Mouse (Mus musculus): ENCODE measurements around the gene Usf3.

The Usf3 gene

DNA sequence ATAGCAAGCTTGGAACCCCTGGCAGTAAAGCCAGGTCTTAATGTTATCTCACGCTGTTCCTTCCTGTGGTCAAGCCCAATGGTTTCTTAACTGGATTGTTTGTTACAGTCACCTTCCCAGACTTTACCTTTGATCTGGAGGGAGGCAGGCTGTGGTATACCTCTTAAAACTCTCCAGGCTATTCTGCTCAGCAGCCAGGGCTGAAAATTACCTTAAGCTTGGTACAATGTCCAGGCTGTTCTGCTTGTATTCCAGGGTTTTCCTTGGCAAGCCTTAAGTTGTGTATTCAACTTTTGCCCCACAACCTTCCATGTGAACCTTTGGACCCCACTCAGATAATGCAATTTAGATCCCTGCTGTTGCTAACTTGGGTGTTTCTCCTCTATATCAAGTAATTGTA is 2.0 kb downstream of the Usf3 start:
- no peak for DNase-seq

DNA sequence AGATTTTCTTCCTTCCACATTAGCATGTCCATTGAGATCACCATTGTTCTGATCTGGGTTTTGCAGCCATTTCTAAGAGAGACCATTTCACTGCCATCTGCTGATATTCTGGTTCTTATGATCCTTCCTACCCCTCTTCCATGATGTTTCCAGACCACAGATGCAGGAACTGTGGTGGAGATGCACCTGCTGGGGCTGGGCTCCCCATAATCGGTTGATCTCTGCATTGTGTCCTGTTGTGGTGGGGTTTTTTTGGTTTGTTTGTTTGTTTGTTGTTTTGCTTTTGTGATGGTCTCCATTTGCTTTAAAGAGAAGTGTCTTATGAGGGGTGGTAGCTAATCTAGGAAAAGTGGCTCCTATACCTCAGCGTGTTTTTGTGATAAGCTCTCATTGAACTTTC is 3.5 kb downstream of the Usf3 start:
- DNase-seq = no peak

DNA sequence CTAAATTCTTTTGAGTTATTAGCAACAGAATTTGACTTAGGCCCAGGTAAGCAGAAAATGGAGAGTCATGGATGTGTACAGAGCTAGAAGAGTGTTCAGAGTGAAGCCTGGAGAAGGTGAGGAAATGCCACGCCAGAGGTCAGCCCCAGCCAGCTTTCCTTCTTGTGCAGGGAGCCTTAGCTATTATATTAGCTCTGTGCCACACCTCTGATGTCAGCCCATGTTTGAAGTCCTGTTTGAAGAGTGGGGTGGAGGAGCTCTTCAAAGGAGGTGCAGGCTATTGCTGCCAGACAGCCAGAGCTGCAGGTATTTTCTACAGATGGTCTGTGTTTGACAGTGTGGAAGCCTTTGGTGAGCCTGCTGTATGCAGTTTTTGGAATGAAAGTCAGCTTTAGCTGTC is 5.5 kb downstream of the Usf3 start:
- peak; percentile 33 for DNase-seq

DNA sequence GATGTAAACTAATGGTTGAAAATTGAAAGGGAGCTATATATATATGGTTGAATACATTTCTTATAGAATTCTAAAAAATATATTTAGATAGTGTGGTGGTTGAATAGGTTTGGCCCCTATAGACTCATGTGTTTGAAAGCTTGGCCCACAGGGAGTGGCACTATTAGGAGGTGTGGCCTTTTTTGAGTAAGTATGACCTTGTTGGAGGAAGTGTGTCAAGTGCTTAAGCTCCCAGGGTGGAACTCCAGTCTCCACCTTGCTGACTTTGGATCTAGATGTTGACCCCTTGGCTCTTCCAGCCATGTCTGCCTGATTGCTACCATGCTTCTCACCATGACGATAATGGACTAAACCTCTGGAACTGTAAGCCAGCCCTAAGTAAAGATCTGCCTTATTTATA is 9.6 kb downstream of the Usf3 start:
- no peak for DNase-seq

DNA sequence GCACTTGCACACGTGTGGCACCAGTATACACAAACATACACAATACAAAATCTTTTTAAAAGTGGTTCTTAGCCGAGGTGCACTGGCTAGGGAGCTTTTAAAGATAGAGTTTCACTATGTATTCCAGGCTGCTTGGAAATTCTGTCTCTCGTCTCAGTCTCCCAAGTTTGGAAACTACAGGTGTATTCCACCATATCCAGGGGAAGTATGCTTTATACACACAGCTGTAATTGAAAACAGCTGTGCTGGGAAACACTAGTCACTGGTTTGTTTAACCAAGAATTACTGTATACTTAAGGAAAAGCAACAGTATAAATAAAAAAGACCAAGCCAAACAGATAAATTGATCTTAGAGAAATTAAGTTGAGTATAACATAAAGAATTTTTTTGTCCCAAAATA is 11.7 kb downstream of the Usf3 start:
- DNase-seq = no peak

DNA sequence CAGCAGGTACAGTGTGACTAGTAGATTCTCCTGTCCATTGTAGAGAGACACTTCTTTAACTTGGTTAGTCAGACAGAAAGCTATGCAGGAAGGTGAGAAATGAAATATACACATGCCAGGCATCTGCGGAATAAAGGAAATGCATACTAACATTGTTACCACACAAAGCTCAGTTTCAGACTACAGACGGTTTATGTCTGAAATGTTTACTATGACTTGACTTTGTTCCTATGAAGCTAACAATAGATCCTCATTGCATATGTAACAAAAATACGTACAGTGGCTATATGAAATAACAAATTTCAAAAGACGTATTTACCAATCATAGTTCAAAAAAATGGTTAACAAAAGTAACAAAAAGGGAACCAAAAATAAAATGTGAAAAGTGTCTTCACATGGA is 14.1 kb downstream of the Usf3 start:
- no peak for DNase-seq

DNA sequence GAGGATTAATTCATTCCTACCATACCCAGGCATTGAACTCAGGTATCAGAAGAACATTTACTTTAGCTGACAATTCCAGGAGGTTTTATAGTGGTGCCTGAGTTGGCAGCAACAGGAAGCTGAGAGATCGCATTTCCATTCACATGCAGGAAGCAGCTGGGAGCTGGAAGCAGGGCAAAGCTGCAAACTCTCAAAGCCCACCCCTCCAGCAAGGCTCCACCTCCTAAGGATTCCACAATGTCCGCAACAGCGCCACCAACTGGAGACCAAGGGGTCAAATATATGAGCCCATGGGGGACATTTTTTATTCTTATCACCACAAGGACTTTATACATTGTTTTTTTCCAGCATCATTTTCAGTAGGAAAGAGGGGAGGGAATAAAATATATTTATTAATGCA is 15.7 kb downstream of the Usf3 start:
- DNase-seq = no peak

DNA sequence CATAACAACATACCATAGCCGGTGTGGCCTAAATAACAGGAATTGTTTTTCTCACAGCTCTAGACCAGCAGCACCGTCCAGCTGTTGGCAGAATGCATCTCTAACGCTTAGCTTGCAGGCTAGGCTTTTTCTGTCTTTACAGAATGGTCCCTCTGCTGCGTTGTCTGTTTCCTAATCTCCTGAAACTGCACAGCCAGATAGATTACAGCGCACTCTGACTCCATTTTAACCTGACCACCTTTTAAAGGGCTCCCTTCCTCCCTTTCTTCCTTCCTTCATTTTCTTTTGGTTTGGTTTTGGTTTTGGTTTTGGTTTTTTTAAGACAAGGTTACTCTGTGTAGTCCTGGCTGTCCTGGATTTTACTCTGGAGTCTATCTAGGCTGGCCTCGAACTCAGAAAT is 17.0 kb downstream of the Usf3 start:
- DNase-seq = no peak

DNA sequence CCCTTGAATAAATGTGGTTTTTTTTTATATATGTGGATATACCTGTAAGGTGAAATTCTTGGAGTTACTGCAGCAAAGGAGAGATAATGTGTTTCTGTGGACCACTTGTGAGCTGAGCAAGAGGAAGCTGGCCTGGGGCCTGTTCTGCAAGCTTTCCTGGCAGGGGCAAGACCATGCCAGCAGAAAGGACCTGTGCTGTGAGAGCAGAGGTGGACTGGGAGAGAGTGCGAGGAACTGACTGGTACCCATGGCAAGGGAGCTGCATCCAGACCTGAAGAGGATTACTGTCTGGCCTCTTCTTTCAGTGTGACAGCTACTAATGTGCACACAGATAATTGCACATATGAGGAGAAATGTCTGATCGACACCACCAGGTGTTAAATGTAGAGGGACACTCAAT is 17.9 kb downstream of the Usf3 start:
- DNase-seq = no peak

DNA sequence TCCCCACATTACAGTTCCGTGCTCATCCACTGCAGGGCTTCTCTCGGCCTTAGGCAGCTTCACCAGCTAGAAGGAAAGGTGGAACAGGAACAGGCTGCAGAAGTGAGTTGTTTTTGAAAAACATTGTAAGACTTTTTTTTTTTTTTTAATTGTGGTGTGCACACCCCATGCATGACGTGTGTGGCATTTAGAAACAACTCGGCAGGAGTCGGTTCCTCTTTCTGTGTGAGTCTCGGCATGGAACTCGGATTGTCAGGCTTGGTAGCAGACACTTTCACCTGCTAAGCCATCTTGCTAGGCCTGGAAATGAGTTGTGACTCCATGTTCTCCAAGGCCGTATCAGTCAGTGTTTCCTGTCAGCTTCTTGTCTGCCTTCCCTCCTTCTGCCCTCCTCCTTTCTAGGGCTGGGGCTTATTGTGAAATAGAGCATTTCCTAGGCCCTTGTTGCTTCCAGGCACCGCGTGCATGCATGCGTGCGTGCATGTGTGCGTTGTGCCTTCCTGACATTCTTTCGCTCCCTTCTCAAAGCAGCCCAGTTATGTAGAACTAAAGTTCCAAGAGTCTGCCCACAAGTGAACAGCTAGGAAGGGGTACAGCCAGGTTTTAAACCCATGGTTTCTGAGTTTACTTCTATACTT is 26.1 kb downstream of the Usf3 start:
- peak; percentile 6 for DNase-seq

DNA sequence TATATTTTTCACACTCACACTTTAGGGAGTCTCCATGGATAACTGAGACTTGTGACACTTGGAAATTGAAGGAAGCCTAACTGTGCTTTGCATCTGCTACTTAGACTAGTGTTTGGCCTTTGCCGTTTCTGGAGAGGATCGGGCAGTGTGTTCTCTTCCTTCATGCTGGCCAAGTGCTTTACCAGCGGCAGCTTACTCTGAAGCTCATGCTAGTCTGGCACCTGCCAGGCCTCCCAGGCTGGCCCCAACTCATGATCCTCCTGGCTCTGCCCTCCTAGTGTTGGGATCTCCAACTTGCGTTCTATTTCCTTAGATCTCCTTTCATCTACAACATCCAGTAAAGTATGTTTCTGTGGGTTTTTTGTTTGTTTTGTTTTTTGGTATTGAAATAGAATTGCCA is 27.1 kb downstream of the Usf3 start:
- no peak for DNase-seq

DNA sequence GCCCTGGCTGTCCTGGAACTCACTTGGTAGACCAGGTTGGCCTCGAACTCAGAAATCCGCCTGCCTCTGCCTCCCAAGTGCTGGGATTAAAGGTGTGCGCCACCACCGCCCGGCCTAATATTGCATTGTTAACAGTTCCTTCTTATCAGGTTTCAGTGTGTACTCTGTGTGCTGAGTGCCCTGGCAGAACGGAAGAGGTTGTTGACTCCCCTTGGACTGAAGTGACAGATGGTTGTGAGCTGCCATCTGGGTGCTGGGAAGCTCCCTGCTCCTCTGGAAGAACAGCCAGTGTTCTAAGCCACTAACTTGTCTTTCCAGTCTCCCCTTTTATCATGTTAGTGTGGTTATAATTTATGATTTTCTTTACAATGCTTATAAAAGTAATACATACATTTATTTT is 31.3 kb downstream of the Usf3 start:
- peak; percentile 5 for DNase-seq

DNA sequence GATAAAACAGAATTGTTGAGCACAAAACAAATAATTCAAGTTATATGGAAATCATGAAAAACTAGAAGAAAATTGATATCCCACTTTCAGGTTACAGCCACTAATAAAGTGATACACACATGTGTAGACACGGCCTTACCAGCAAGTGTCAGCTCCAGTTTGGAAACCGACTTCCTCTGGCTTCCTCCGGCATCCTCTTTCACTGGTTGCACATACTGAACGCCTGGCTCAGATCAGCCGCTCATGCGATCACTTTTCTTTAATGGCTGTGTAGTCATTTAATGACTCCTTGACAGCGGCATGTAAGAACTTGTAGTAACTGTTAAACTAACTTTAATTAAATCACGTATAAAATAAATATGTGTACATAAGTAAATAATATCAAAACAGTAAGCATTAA is 32.9 kb downstream of the Usf3 start:
- no peak for DNase-seq

DNA sequence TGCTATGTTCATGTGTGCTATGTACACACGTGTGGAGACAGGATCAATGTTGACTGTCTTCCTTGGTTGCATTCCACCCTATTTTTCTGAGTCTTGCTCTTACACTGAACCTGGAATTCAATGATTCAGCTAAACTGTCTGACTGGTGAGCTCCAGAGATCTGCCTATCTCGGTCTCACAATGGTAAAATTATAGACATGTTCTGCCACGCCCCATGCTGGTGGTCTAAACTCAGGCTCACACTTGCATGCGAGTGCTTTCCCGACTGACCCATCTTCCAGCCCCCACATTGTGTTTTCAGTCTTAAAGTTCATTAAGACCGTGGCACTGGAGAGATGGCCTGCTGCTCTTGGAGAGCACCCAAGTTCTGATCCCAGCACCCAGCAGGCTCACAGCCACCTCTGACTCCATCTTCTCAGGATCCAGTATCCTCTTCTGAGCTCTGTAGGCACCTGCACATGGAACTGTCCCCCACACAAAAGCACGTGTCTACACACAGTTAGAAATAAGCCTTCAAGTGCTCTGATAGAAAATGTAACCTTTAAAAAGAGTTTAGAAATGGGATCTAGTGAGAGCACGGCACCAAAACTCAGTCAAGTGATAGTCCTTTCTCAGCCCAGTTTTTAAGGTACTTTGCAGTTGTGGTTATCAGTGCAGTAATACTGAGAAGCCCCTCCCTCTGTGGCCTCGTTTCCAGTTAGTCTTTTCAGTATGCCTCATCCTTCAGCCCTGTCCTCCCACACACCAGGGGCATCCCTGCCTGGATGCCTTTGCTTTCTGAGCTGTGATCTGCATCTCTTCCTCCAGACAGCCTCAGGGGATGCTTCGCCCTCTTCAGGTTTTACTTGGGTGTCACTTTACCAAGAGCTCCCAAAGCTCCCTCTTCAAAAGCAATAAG is 37.4 kb downstream of the Usf3 start:
- no peak for DNase-seq

DNA sequence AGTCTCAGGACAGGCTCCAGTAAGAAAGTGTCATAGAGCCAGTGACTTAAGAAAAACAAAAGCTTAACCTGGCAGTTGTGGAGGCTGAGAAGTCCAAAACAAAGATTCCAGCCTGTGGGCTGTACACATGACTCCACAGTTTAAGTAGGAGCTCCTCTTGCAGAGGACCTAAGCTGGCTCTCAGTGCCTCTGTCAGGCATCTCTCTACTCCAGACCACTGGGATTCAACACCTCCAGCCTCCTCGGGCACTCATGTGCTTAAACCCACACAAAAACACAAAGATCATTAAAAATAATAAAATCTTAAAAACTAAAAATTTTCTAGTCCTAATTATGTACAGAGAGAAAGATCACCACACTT is 38.0 kb downstream of the Usf3 start:
- DNase-seq = no peak

DNA sequence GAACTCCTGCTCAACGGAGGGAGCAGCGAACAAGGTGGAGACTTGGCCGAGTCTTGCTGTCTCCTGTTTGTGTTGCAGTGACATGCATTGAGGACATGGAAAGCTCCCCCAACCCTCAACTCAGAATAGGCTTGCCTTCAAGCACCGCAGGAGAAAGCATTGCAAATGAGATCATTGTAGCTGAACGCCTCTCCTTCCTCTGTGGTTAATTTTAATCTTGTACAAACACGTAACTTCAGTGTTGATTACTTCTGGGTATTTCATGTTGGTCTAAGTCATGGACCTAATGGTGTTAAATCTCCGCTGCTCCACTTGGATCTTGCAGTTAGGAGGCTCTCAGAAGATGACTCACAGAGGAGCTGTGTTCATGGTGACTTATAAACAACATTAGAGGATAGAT is 39.7 kb downstream of the Usf3 start:
- DNase-seq = no peak

DNA sequence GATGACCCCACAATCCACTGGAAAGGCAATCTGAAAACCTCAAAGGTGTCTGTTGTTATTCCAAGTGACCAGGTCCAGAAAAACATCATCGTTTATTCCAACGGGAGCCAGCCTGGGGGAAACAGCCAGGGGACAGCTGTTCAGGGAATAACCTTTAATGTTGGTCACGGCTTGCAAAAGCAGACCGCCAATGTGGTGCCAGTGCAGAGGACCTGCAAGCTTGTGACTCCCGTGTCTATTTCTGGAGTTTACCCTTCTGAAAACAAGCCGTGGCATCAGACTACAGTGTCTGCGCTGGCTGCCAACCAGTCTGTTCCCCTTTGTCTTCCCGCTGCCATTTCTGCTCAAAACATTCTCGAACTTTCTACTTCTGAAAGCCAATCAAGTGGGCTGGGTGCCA is 42.5 kb downstream of the Usf3 start:
- no peak for DNase-seq

DNA sequence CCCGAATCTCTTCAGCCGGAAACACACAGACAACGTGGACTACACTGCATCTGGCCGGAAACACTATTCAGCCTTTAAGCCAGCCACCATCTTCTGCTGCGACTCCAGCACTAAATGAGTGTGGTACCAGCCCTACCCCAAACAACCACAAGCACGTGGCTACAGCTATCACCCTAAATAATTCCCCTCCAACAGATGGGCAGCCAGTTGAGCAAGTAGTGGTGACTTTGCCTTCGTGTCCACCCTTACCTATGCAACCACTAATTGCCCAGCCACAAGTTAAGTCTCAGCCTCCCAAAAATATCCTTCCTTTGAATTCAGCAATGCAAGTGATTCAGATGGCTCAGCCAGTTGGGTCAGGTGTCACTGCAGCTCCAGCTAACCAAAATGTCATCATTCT is 43.4 kb downstream of the Usf3 start:
- no peak for DNase-seq

DNA sequence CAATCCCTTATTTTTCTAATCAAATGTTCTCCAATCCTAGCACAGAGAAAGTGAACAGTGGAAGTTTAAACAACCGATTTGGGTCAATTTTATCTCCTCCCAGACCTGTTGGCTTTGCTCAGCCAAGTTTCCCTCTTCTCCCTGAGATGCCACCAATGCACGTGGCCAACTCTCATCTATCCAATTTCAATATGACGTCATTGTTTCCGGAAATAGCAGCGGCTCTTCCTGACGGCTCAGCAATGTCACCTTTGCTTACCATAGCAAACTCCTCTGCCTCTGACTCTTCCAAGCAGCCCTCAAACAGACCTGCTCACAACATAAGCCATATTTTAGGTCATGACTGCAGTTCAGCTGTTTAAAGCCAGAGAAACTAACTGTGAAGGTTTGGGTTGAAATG is 48.4 kb downstream of the Usf3 start:
- no peak for DNase-seq

DNA sequence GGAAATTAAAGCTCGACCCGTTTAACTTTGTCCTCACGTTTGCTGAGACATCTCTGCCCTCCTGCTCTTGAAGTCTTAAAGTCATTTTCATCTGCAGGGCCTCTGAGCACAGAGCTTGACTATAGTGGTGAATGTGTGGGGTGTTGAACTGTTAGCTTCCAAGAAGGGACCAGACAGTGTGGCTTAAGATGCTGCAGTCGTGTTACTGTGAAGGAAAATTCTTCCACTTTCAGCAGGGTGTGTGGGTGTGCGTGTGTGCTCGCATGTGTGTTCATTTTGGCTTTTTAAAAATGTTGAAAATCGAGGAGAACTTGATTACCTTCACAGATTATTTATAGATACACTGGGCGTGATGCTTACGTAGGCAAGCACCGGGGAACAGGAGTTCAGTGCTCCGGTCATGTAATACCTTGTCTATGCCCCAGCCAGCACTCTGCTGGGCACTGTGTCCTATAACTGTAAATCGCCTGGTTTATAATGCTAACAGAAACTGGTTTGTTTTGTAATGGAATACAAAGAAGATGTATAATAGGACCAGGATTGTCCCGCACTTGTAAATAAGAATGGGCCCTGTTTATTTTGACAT is 53.8 kb downstream of the Usf3 start:
- no peak for DNase-seq

DNA sequence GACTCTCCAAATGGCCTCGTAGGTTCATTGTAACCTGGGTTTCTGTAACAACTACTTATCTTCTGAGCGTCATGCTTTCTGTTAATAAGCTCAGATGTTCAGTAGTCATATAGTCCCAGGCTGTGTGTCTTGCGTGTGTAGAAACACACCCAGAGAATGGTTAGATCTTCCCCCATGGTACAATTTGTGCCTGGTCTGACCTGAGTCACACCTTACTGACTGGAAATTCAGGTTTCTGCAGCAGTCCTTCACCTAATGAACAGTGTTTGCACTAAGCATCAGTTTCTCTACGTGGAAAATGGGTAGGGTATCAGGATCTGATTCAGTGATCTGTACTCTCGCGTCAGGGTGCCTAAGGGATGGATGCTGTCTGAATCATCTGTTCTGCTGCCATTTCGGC is 60.0 kb downstream of the Usf3 start:
- no peak for DNase-seq

DNA sequence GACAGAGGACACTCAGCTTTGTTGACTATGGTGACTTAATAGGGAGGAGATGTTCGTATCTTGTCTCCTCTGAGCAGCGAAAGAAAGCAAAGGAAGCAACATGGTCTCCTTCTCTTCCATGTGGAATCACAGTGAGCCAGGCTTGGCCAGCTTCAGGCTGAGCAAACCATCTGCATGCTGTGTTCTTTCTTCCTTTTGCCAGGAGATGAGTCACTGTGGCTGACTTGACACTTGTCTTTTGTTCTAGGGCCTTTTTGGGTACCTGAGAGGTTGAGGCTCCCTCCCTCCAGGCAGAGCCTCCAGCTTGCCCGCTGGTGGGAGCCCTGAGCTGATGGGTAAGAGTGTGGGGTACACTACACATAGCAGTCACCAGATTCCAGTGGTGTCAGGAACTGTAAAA is 64.8 kb downstream of the Usf3 start:
- no peak for DNase-seq

DNA sequence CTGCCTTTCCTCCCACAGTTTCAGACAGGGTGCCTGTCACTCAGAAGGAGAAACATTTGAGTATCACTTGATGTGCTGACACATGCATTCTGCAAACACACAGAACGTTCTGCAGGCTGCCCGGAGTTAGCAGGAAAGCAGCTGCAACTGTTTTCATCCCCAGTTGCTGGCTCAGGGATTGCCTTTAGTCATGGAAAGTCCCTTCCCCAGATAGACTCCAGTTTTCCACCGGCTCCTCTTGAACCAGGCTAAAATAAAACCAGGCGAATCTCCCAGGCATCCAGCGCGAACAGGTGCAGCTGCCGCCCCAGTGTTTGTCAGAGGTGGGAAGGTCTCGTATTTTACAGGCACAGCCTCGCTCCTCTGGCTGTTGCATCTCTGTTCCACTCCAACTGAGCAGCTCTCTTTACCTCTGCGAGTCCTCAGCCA is 65.8 kb downstream of the Usf3 start:
- no peak for DNase-seq

DNA sequence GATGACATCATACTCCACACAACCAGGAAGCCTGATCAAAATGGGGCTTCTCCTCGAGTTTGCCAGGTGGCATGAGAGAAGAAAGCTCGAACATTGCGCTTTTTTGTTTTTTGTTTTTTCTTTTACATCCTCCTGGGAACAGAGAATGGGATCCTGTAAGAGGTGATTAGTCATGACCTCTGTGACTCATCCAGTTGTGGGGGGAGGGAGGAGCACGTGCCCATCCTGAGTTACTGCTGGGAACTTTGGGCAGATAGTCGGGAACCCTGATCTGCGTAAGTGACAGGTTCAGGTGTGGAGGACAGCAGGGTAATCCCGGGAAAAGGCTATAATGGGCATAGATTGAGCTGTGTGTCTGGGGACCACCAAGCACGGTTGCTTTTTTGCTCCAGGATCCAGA is 67.4 kb downstream of the Usf3 start:
- DNase-seq = no peak

DNA sequence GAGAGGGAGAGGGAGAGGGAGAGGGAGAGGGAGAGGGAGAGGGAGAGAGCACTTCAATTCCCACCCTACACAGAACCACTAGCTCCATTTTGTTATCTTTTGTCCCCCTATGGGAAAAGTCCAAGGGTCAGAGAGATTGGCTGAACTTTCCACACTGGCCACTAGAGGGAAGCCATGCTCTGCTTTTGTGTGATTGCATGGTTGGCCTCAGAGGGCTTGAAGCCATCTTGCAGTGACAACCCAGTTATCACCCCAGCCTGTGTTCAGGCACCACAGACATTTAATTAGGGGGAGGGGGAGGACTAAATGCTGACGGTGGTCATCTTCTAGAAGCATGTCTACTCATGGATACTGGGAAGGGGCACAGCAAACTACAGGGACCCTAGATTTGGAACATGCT is 69.6 kb downstream of the Usf3 start:
- DNase-seq = peak; percentile 79
